Mouse (Mus musculus) midbrain, embryonic 14.5 days (tissue): ENCODE data around the gene Brd2. TPM values are rescaled to one million over a fixed set of nuclear protein-coding genes. Genes with fewer than 3 reads are reported as not detected.
A peak's percentile ranks its signal among the peaks of the same experiment; 100 is the strongest.

Experiments
- ATAC-seq: fragments of 200-750 bp; cut with Nextera tagmentation; 2 replicates; pipeline ENCODE4 v1.8.0; 2017; ENCODE audit warnings: moderate number of reproducible peaks, moderate library complexity; ENCODE audit not compliant: low FRiP score, low TSS enrichment
- DNase-seq: peaks from one replicate; pipeline ENCODE4 v3.0.0-alpha.2; 2015
- H3K27ac ChIP-seq: fragments of 300-500 bp; sonication (generic); replicated peaks from 2 replicates; pipeline ENCODE4 v1.5.1; 2014; ENCODE audit warnings: mild to moderate bottlenecking, low read depth, low read length, moderate library complexity
- H3K27me3 ChIP-seq: fragments of 300-500 bp; sonication (generic); 2 replicates; pipeline ENCODE4 v1.6.1; 2014; ENCODE audit warnings: low read length, control low read depth, mixed read lengths; ENCODE audit not compliant: control insufficient read depth, insufficient read depth
- H3K36me3 ChIP-seq: fragments of 300-500 bp; sonication (generic); 2 replicates; pipeline ENCODE4 v1.6.1; 2014; ENCODE audit warnings: low read length, control low read depth; ENCODE audit not compliant: control insufficient read depth, insufficient read depth
- H3K4me1 ChIP-seq: fragments of 300-500 bp; sonication (generic); 2 replicates; pipeline ENCODE4 v1.6.1; 2014; ENCODE audit warnings: mild to moderate bottlenecking, antibody characterized with exemption, low read length, control low read depth; ENCODE audit not compliant: control insufficient read depth, insufficient read depth
- H3K4me2 ChIP-seq: fragments of 300-500 bp; sonication (generic); 2 replicates; pipeline ENCODE4 v1.6.1; 2014; ENCODE audit warnings: mild to moderate bottlenecking, low read length, moderate library complexity
- H3K4me3 ChIP-seq: fragments of 300-500 bp; sonication (generic); replicated peaks from 2 replicates; pipeline ENCODE4 v1.5.1; 2014; ENCODE audit warnings: low read depth, low read length
- H3K9ac ChIP-seq: fragments of 300-500 bp; sonication (generic); replicated peaks from 2 replicates; pipeline ENCODE4 v1.6.1; 2014; ENCODE audit warnings: mild to moderate bottlenecking, low read length, moderate library complexity
- H3K9me3 ChIP-seq: fragments of 300-500 bp; sonication (generic); 2 replicates; pipeline ENCODE4 v1.6.1; 2016; ENCODE audit warnings: low read length, control low read depth, mixed read lengths; ENCODE audit not compliant: control insufficient read depth
- WGBS: fragments of 180-500 bp; shearing (Covaris S2); extraction: QIAGEN DNeasy Blood & Tissue Kit; methylation state at CpG from one replicate; pipeline ENCODE4 v1.1.7; 2014; 5-methylcytosine and 5-hydroxymethylcytosine counted together
- polyA plus RNA-seq: library from polyadenylated mRNA; unstranded; fragments of >200 nt; fragmentation: Nextera tagmentation; extraction: Ambion mirVana; gene quantifications from 2 replicates; pipeline ENCODE4 v1.2.1, GENCODE M21; 2014

Brd2 gene
- polyA plus RNA-seq, 1 experiment from 2014 or later = 160 TPM

DNA sequence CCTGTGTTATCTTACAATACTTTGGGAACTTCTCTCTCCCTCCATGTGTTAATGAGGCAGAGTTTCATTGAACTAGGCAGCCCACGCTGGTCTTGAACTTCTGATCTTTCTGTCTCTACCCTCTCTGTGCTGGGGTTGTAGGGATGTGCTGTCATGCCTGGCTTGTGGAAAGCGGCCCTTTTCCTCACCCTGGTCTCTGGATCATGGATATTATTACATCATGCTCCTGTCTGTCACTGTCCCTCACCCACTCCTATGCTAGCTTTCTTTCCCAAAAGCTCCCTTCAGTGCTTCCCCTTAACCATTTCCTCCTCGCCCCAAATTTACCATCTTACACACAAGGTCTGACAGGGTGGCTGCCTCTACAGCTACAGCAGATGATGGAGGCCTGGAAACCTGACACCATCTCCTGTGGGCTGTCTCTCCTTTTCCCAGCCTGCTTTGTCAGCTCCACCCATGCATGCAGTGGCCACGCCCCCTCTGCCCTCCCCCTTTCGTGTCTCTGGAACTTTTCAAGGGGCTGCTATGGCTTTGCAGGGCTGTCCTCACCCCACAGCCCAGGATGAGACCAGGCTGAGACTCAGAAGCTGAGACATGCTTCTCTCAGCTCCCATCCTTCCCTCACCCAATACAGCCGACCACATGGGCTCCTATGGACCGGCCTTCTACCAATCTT is 29.1 kb downstream of the Brd2 start:
- DNase-seq = no peak
- H3K4me3 ChIP-seq = no peak overlapping the region
- H3K27ac ChIP-seq = no peak overlapping the region
- no peaks in the 10 kb centered on the region for H3K27me3 ChIP-seq
- 27% methylated on average over 7 of the region's 7 CpGs for WGBS
- H3K36me3 ChIP-seq = no peaks in the 10 kb centered on the region
- H3K4me1 ChIP-seq = no peaks in the 10 kb centered on the region
- no peak overlapping the region for H3K4me2 ChIP-seq
- no peak for ATAC-seq
- no peak overlapping the region for H3K9ac ChIP-seq
- H3K9me3 ChIP-seq = no peaks in the 10 kb centered on the region

DNA sequence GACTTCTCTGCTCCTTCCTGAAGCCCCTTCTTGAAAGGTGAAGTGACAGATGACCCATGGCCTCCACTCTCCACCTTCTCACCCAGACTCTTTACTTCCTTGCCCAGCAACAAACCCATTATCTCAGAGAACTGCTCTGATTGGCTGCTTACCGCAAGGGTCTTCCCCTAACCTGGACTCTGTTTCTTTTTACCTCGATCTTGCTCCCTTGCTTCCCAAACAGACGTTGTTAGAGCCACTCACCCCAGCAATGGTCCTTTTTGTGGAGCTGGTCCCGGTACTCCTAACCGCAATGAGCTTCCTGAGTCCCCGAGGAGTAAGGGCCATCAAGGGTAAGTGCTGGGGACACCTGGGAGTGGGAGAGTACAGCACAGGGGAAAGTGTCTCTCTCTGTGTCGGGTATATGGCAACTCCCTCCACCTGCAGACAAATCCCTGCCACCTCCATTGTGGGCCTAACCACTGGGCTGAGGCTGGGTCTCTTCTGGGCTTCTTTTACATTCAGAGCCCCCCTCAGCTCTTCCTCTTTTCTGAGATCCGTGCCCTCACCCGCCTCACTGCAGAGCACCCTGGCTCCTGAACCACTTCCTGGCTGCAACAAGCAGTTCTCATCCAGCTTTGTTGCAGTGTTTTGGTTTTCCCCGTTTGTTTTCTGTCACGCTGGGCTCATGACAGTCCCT is 30.1 kb downstream of the Brd2 start, which contains the start of gene H2-Oa:
Gene H2-Oa, plus strand, starts transcription at position 144 of the 679 bp plus-strand sequence.
- no peaks in the 10 kb centered on the region for H3K27me3 ChIP-seq
- ATAC-seq (no peak), DNase-seq (no peak)
- H3K4me1 ChIP-seq = no peaks in the 10 kb centered on the region
- 49% methylated on average over 11 of the region's 11 CpGs for WGBS
- H3K9ac ChIP-seq = no peak within 1 kb of the TSS
- no peaks in the 10 kb centered on the region for H3K9me3 ChIP-seq
- no peak within 1 kb of the TSS for H3K27ac ChIP-seq
- no peak within 1 kb of the TSS for H3K4me3 ChIP-seq
- no peaks in the 10 kb centered on the region for H3K36me3 ChIP-seq
- no peak within 1 kb of the TSS for H3K4me2 ChIP-seq

DNA sequence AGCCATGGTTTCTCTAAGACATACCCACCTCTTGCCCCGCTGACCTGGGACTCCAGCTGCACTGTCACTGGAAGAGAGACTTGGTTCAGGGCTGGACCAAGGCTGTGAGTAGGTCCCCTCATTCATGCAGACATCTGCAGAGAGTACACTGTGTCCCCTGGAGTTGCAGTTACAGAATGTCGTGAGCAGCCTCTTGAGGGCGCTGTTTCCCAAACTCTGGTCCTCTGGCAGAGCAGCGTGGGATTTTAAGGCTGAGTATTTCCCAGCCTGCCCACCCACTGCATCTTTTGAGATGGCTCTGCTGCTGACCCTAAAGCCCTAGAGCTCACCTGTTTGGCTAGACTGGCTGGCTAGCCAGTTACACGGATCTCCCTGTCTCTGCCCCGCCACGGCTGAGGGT is 31.5 kb downstream of the Brd2 start:
- no peak for ATAC-seq
- WGBS = 51% methylated on average over 7 of the region's 7 CpGs
- no peaks in the 10 kb centered on the region for H3K9me3 ChIP-seq

DNA sequence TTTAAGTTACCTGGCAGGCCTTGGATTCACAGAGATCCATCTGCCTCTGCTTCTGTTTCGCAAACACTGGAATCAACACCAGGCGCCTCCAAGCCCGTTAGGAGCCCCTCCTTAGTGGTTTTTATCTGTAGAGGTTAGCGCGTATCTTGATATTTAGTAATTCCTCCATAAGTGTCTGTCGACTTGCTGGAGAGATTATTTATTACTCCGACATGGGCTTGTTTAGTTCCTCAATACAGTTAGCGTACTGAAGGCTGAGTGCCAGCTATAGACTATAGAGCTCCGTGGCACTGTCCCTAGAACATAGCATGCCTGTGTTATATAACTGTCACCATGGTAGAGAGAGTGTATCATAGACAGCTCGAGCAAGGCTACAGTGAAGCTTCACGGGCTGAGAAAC is 34.3 kb downstream of the Brd2 start:
- H3K4me3 ChIP-seq = no peak overlapping the region
- H3K4me1 ChIP-seq = no peaks in the 10 kb centered on the region
- WGBS = 89% methylated on average over 11 of the region's 11 CpGs
- H3K4me2 ChIP-seq = no peak overlapping the region
- DNase-seq (no peak), ATAC-seq (no peak)
- H3K9me3 ChIP-seq = no peaks in the 10 kb centered on the region
- no peaks in the 10 kb centered on the region for H3K27me3 ChIP-seq
- no peak overlapping the region for H3K9ac ChIP-seq
- no peaks in the 10 kb centered on the region for H3K36me3 ChIP-seq
- no peak overlapping the region for H3K27ac ChIP-seq

More for the DNA sequence above, 31.5 kb downstream of the Brd2 start:
- H3K27me3 ChIP-seq = no peaks in the 10 kb centered on the region
- H3K9ac ChIP-seq = no peak overlapping the region
- no peak overlapping the region for H3K27ac ChIP-seq
- H3K4me3 ChIP-seq = no peak overlapping the region
- H3K36me3 ChIP-seq = no peaks in the 10 kb centered on the region
- no peaks in the 10 kb centered on the region for H3K4me1 ChIP-seq
- DNase-seq = no peak
- no peak overlapping the region for H3K4me2 ChIP-seq

DNA sequence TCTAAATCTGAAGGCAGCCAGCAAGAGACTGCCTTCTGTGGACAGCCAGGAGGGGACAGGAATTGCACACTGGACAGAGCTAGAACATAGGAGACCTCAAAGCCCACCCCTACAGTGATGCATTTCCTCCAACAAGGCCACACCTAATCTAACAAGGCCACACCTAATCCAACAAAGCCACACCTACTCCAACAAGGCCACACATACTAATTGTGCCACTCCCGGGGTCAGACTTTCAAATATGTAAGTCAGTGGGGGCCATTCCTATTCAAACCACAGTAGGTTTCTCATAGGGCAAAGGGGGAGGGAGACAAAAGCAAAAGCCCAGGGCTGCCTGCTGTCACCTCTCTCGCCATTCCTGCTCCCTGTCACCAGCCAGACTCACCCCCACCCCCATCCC is 35.0 kb downstream of the Brd2 start:
- Histone ChIP-seq H3K9me3 (no peaks in the 10 kb centered on the region), H3K4me3 (no peak overlapping the region), H3K27me3 (no peaks in the 10 kb centered on the region), H3K36me3 (no peaks in the 10 kb centered on the region), H3K9ac (no peak overlapping the region), H3K27ac (no peak overlapping the region), H3K4me2 (no peak overlapping the region), H3K4me1 (no peaks in the 10 kb centered on the region)
- ATAC-seq = no peak
- DNase-seq = no peak
- 39% methylated on average over 2 of the region's 2 CpGs for WGBS

DNA sequence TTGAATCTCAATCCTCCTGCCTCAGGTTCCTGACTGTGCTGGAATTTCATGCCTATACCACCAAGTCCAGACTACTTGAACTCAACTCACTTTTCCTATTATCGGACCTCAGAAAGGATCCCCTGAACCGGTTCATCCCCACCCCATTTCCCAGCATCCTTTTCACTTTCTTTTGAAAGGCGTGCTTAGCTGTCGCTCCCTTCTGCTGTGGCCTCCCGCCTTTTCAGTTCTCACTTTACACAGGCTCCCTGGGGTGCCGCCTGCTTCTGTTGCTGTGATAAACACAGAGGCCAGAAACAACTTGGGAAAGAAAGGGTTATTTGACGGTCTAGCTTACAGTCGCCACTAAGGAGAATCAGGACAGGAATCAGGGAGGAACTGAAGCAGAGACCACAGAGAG is 39.3 kb downstream of the Brd2 start:
- WGBS = 3% methylated on average over 8 of the region's 8 CpGs

DNA sequence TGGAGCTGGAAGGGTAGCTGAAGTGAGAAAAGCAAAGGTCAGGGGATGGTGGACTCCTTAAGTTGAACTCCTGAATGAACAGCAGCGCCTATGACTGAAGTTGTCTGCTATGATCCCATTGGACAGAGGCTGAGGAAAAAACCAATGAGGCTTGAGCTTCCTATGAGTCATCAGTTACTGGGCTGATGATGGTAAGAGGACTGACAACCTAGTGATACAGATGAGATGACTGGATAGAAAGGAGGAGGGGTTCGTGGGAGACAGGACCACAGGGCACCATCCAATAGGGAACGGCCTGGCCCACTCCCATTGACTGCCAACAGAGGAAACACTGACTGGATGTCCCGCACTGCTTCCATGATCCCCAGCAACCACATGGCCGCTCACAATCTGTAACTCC is 42.8 kb downstream of the Brd2 start:
- Histone ChIP-seq H3K36me3 (no peaks in the 10 kb centered on the region), H3K9ac (no peak overlapping the region), H3K4me1 (no peaks in the 10 kb centered on the region), H3K27ac (no peak overlapping the region), H3K9me3 (no peaks in the 10 kb centered on the region), H3K4me2 (no peak overlapping the region), H3K27me3 (peaks cover 3% of the 10 kb centered on the region; the same call in 1 of the 2 replicates), H3K4me3 (no peak overlapping the region)
- DNase-seq = peak; percentile 76
- ATAC-seq = peak; percentile 80
- 15% methylated on average over 5 of the region's 5 CpGs for WGBS

More for the DNA sequence above, 39.3 kb downstream of the Brd2 start:
- Histone ChIP-seq H3K4me2 (no peak overlapping the region), H3K36me3 (no peaks in the 10 kb centered on the region), H3K9me3 (no peaks in the 10 kb centered on the region), H3K4me1 (no peaks in the 10 kb centered on the region), H3K4me3 (no peak overlapping the region), H3K27me3 (no peaks in the 10 kb centered on the region), H3K27ac (no peak overlapping the region), H3K9ac (no peak overlapping the region)
- ATAC-seq (no peak), DNase-seq (peak; percentile 18)

DNA sequence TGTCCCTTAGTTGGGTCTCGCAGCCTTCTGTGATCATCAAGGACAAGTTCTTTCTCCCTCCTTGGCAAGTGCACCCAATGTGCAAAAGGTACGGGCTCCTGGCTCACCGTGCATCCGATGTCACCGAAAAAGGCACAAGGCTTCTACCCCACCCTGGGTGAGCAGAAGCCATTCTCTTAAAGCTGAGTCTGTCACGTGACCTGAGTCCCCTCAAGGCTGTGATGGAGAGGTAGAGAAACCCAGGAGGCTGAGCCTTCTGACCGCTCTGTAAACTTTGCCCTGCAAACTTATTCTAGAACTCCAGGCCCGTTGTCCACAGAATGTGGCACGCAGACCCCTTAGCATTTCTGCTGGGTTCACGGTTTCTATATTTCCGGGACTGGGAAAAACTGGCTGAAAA is 43.4 kb downstream of the Brd2 start:
- Histone ChIP-seq H3K9ac (no peak overlapping the region), H3K4me2 (no peak overlapping the region), H3K4me1 (no peaks in the 10 kb centered on the region), H3K4me3 (no peak overlapping the region), H3K27ac (no peak overlapping the region), H3K27me3 (peaks cover 3% of the 10 kb centered on the region; the same call in 1 of the 2 replicates), H3K36me3 (no peaks in the 10 kb centered on the region), H3K9me3 (no peaks in the 10 kb centered on the region)
- ATAC-seq (no peak), DNase-seq (no peak)
- 92% methylated on average over 11 of the region's 11 CpGs for WGBS

DNA sequence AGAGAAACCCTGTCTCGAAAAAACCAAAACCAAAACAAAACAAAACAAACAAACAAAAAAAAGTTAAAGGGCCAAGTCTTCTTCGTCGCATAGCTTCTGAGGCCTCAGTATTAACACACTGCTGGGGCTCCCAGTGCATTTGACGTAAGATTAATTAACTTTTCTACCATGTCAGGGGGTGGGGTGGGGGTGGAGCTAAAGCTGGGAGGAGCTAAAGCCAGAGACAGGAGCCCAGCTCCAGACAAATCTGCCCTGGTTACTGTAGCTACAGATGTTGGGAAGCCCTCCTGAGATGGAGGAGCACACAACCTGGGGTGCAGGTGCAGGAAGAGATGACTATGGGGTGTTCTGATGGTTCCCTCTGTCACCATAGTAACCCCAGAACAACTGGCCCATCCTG is 44.3 kb downstream of the Brd2 start:
- 68% methylated on average over 4 of the region's 4 CpGs for WGBS
- no peaks in the 10 kb centered on the region for H3K4me1 ChIP-seq
- ATAC-seq = no peak

More for the DNA sequence above, 44.3 kb downstream of the Brd2 start:
- no peak for DNase-seq
- Histone ChIP-seq H3K4me3 (no peak overlapping the region), H3K27ac (no peak overlapping the region), H3K27me3 (peaks cover 3% of the 10 kb centered on the region; the same call in 1 of the 2 replicates), H3K4me2 (no peak overlapping the region), H3K36me3 (no peaks in the 10 kb centered on the region), H3K9me3 (no peaks in the 10 kb centered on the region), H3K9ac (no peak overlapping the region)
